Comparison of ENCODE assay signal across 20 mouse cellular contexts in the genomic region with DNA sequence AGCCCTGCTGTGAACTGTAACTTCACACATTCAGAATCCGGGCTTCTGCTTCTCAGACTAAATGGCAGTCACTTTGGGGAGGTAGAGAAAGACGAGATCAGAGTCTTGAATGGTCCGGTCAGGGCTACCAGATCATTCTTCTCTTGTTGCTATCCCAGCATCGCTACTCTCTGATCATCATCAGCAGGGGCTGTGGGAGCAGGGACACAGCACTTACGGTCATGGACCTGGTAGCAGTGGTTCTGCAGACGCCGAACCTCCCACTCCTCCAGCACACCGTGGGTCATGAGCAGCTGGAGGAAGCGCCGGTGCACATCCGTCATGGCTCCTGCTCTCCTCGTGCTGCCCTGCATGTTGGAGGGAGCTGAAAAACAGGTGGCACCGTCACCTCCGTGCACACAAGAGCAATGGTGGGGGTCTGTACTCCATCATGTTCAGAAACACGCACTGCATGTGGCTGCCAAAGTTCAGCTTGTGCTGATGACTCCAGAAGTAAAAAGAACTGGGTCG. TPM values are rescaled to one million over a fixed set of nuclear protein-coding genes. Genes with fewer than 3 reads are reported as not detected.
A peak's percentile ranks its signal among the peaks of the same experiment; 100 is the strongest.
DNase-seq lines count a peak whose midpoint lies in the region; ATAC-seq and TF ChIP-seq lines count a peak whose summit lies in the region.
"Had no signal": no experiment of that assay in that cellular context is flagged by ENCODE, and none has a peak within 500 bp of the region (broad histone marks: within the 10 kb centered on the region; RNA-seq: fewer than 3 reads in every experiment).

No protein-coding gene starts in this region.

- TF ChIP-seq CTCF in liver, postnatal 0 days (IDR thresholded peaks at IDR 0.05; ENCODE audit: low read depth), result no peak
- TF ChIP-seq CTCF in spleen, adult 2 months (IDR thresholded peaks at IDR 0.05; ENCODE audit: extremely low read depth, insufficient read depth, insufficient read length, insufficient replicate concordance), result no peak
- TF ChIP-seq CTCF in bone marrow, adult 2 months (IDR thresholded peaks at IDR 0.05; ENCODE audit: control insufficient read depth, insufficient read depth, low read length), result no peak

- H3K27ac ChIP-seq in liver, embryonic 12.5 days, result peak overlapping the region; percentile 66
- H3K27ac ChIP-seq in liver, postnatal 0 days (ENCODE audit: low read depth), result no peak overlapping the region
- H3K27ac ChIP-seq in spleen, adult 2 months (ENCODE audit: insufficient read depth, low read length), result peak overlapping the region; percentile 91
- 0 out of 2 replicates have a peak overlapping the region, but pooled peaks have one; percentile 49 for H3K27ac ChIP-seq in bone marrow, adult 2 months (ENCODE audit: control insufficient read depth, insufficient read depth, low read depth, low read length, poor library complexity)
- H3K27ac ChIP-seq: embryonic facial prominence, embryonic 15.5 days; forebrain, embryonic 10.5 days; gastrocnemius, adult 2 months; heart, embryonic 13.5 days; hindbrain, embryonic 15.5 days had no signal

- no peaks in the 10 kb centered on the region for H3K27me3 ChIP-seq in liver, embryonic 12.5 days (replicated peaks)
- H3K27me3 ChIP-seq in liver, postnatal 0 days (ENCODE audit: insufficient read depth, low read length), result no peaks in the 10 kb centered on the region
- no peaks in the 10 kb centered on the region for H3K27me3 ChIP-seq in spleen, adult 2 months (ENCODE audit: control insufficient read depth, insufficient read depth, low read length)
- H3K27me3 ChIP-seq: embryonic facial prominence, embryonic 15.5 days; heart, embryonic 13.5 days; hindbrain, embryonic 15.5 days had no signal

- no peak overlapping the region for H3K4me3 ChIP-seq in liver, embryonic 12.5 days
- H3K4me3 ChIP-seq in liver, postnatal 0 days (ENCODE audit: low read depth, low read length), result no peak overlapping the region
- no peak overlapping the region for H3K4me3 ChIP-seq in spleen, adult 2 months (ENCODE audit: extremely low read depth, insufficient read depth, insufficient read length)
- no peak overlapping the region for H3K4me3 ChIP-seq in bone marrow, adult 2 months (replicated peaks; ENCODE audit: control insufficient read depth, low read depth, low read length)
- H3K4me3 ChIP-seq: embryonic facial prominence, embryonic 15.5 days; erythroblast, embryonic 14.5 days; forebrain, embryonic 10.5 days; gastrocnemius, adult 2 months; heart, embryonic 13.5 days; hindbrain, embryonic 15.5 days had no signal

- DNase-seq in liver, postnatal 0 days, result no peak
- DNase-seq in spleen, adult 2 months (ENCODE audit: low read depth in 1 of 2, low spot score in 2 of 2), result no peak
- no peak for DNase-seq in spleen, postnatal 10 days (ENCODE audit: low spot score in 2 of 2)
- peak; percentile 47 for DNase-seq in thymus, postnatal 4 days
- DNase-seq in c-Kit-positive CD71-positive TER-119-positive erythroid progenitor cells, embryonic 14.5 days (ENCODE audit: low spot score), result no peak
- DNase-seq: adrenal gland, postnatal 10 days; cerebellum, adult 2 months; cerebellum, postnatal 10 days; gastrocnemius, adult 2 months; gastrocnemius, postnatal 25 days; heart, postnatal 36 days had no signal

- H3K36me3 ChIP-seq in liver, embryonic 12.5 days, result peaks cover 57% of the 10 kb centered on the region
- H3K36me3 ChIP-seq in liver, postnatal 0 days (replicated peaks; ENCODE audit: insufficient read depth, low read length), result peaks cover 33% of the 10 kb centered on the region
- peaks cover 12% of the 10 kb centered on the region for H3K36me3 ChIP-seq in spleen, adult 2 months (ENCODE audit: control insufficient read depth, insufficient read depth, low read length)

- no peaks in the 10 kb centered on the region for H3K9me3 ChIP-seq in liver, embryonic 12.5 days (replicated peaks)
- no peaks in the 10 kb centered on the region for H3K9me3 ChIP-seq in liver, postnatal 0 days (ENCODE audit: low read length)
- H3K9me3 ChIP-seq: embryonic facial prominence, embryonic 15.5 days; forebrain, embryonic 10.5 days; G1E; heart, embryonic 13.5 days; hindbrain, embryonic 15.5 days had no signal

- peaks cover 72% of the 10 kb centered on the region for H3K4me1 ChIP-seq in liver, embryonic 12.5 days
- H3K4me1 ChIP-seq in liver, postnatal 0 days (ENCODE audit: insufficient read depth), result peaks cover 43% of the 10 kb centered on the region
- peaks cover 46% of the 10 kb centered on the region for H3K4me1 ChIP-seq in spleen, adult 2 months (ENCODE audit: control insufficient read depth, insufficient read depth, insufficient read length)
- peaks cover 9% of the 10 kb centered on the region for H3K4me1 ChIP-seq in bone marrow, adult 2 months (ENCODE audit: control insufficient read depth, insufficient read depth, low read length)

- H3K9ac ChIP-seq in liver, embryonic 12.5 days, result no peak overlapping the region
- no peak overlapping the region for H3K9ac ChIP-seq in liver, postnatal 0 days (replicated peaks)
- H3K9ac ChIP-seq: embryonic facial prominence, embryonic 15.5 days; heart, embryonic 13.5 days; hindbrain, embryonic 15.5 days had no signal

- no peak overlapping the region for H3K4me2 ChIP-seq in liver, embryonic 12.5 days
- no peak overlapping the region for H3K4me2 ChIP-seq in liver, postnatal 0 days (ENCODE audit: low read depth, low read length)
- H3K4me2 ChIP-seq: embryonic facial prominence, embryonic 15.5 days; heart, embryonic 13.5 days; hindbrain, embryonic 15.5 days had no signal

- TF ChIP-seq POLR2A in spleen, adult 2 months (IDR thresholded peaks at IDR 0.05; ENCODE audit: low read depth, low read length), result no peak
- 0 out of 2 replicates have a peak, but pooled peaks have one; percentile 10 for TF ChIP-seq POLR2A in bone marrow, adult 2 months (IDR thresholded peaks at IDR 0.05; ENCODE audit: borderline replicate concordance, control insufficient read depth, low read depth, low read length)

- 92% methylated on average over 16 of the region's 16 CpGs for WGBS in liver, embryonic 12.5 days (ENCODE audit: insufficient replicate concordance)
- 89% methylated on average over 16 of the region's 16 CpGs for WGBS in liver, postnatal 0 days (ENCODE audit: insufficient replicate concordance)
- WGBS in spleen, adult 2 months, result 78% methylated on average over 16 of the region's 16 CpGs
- 90% methylated on average over 16 of the region's 16 CpGs for WGBS in bone marrow, adult 2 months

- no peak for TF ChIP-seq EP300 in liver, postnatal 0 days (IDR thresholded peaks at IDR 0.05; ENCODE audit: low read depth)

- ATAC-seq in liver, embryonic 12.5 days, result no peak
- no peak for ATAC-seq in liver, postnatal 0 days
- ATAC-seq: forebrain, embryonic 14.5 days had no signal

RNA-seq across cellular contexts. Expression of gene Nsmce1, which starts 5.2 kb away (rescaled TPM):
- polyA plus RNA-seq in liver, embryonic 12.5 days (2016; fragmentation: Nextera tagmentation; extraction: Ambion mirVana), result 97.0 and 97.7 TPM in 2 replicates
- 47.6 and 49.2 TPM in 2 replicates for polyA plus RNA-seq in liver, postnatal 0 days (2015; fragmentation: Nextera tagmentation; extraction: Ambion mirVana)
- 38.4 and 42.4 TPM in 2 replicates for polyA plus RNA-seq in spleen, adult 2 months (2012; rRNA removed)
- polyA plus RNA-seq in bone marrow, adult 2 months (2011; ENCODE audit: insufficient read depth, insufficient read length, low replicate concordance, missing spikeins), result 42.7 and 49.6 TPM in 2 replicates

RNA-seq across cellular contexts. Expression of gene Kdm8, which starts 41.7 kb away (rescaled TPM):
- 11.1 and 11.7 TPM in 2 replicates for polyA plus RNA-seq in liver, embryonic 12.5 days (2016; fragmentation: Nextera tagmentation; extraction: Ambion mirVana)
- polyA plus RNA-seq in liver, postnatal 0 days (2015; fragmentation: Nextera tagmentation; extraction: Ambion mirVana), result 2.1 and 2.8 TPM in 2 replicates
- polyA plus RNA-seq in spleen, adult 2 months (2012; rRNA removed), result 3.8 and 3.9 TPM in 2 replicates
- 1.5 and 2.5 TPM in 2 replicates for polyA plus RNA-seq in bone marrow, adult 2 months (2011; ENCODE audit: insufficient read depth, insufficient read length, low replicate concordance, missing spikeins)
